Mouse (Mus musculus) c-Kit-positive CD71-positive TER-119-positive erythroid progenitor cells, embryonic 14.5 days (primary cell): ENCODE results near the gene Hmgcs1.
A peak's percentile ranks its signal among the peaks of the same experiment; 100 is the strongest.
"Not testable (repeated sequence)": the region's sequence is repeated elsewhere in the genome, so short reads cannot be mapped to it uniquely, and the experiment has no call there.

ENCODE experiments used
- DNase-seq: peaks from one replicate; pipeline ENCODE4 v3.0.0-alpha.2; 2013; ENCODE audit warnings: low spot score

The Hmgcs1 gene

DNA sequence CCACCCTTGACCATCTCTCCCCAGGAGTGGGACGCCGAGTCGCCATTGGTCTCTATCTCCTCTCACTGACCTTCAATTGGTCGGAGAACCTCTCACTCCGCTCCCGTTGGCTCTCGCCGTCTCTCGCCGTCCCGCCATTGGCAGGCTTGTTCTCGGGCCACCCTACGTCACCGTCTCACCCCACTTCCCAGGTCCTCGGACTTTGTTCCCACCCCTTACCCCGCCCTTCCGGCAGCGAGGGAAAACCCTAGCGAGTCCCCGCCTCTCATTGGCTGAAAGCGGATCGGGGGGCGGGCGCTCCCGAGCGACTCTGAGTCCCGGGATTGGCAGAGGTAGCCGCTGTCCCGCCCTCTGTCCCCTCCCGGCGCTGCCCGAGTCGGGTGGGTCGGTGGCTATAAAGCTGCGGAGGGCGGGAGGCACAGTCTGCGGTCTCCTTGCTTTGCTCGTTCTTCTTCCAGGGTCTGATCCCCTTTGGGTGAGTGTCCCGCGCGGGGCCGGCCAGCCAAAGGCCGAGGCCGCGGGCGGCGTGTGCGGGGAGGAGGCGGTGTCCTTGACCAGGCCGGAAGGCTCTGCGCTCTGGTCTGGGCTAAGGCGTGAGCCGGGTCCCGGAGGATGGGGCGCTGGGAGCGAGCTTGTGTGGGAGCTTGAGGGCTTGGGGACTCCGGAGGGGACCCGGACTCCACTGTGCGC lies at the start of gene Hmgcs1:
Gene Hmgcs1, plus strand, starts transcription at position 341 of the 690 bp plus-strand sequence.
- DNase-seq: peak; percentile 99

DNA sequence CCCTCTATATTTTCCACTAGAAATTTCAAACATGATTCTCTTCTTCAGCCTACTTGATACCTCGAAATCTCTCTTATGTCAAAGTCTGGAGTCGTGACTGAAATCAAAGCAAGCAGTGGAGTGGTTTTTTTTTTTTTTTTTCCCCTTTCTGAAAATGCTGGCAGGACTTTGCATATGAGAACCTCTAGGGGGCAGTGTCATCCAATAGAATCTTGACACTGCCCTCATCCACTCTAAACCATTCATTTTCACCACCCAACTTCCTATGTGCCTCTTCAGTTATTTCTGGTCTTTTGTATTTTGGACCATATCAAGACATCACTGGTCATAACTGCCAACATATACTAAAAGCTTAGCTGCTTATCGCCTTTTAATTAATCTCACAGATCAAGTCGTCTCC lies 49.7 kb upstream of the Hmgcs1 start:
- peak; percentile 30 for DNase-seq

DNA sequence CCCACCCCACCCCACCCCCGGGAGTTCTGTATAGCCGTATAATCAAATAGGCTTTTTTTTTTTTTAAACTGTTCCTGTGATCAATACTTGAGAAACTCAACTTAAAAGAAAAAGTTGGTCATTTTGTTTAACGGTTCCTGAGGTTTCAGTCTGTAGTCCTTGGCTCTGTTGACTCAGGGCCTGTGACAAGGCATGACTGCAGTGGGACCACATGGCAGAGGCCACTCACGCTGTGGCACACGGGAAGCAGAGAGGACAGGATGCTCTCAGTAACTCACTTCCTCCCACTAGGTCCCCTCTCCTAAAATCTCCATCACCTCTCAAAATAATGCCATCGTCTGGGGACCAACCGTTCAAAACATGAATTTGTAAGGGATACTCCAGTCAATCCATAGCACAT lies 49.0 kb upstream of the Hmgcs1 start:
- DNase-seq: no peak

DNA sequence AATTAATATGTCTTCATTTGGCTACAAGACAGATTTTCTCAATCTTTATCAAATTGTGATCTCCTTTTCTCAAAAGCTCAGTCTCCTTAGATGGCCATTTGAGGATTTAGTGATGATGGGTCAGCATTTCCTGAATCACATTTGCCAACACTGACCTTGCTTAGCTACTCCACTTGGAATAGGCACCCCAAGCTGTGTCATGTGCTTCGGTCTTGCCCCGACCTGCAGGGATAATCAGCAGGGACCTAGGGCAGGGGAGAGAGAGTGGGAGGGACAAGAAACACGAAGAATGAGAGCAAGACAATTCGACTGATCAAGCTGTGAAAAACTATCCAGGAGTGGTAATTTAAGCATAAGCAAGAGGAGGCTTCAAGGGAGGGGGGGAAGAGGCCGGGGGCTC lies 45.4 kb upstream of the Hmgcs1 start:
- no peak for DNase-seq

DNA sequence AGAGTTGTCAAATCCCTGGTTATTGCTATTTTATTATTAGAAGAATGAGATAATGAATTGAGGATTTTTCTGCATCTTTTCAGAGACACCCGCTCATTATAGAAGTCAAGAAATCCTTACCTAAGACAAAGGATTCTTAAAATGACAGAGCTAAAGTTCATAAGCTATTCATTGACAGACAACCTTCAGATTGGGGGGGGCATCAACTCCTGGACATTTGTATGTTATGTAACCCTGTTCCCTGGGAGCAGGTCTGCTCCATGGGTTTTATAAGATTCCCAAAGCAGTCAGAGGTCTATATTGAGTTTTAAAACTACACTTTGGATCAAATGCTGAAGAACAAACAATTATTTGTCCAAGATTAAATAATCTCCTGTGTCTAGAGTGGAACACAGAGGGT lies 43.7 kb upstream of the Hmgcs1 start:
- DNase-seq: no peak

DNA sequence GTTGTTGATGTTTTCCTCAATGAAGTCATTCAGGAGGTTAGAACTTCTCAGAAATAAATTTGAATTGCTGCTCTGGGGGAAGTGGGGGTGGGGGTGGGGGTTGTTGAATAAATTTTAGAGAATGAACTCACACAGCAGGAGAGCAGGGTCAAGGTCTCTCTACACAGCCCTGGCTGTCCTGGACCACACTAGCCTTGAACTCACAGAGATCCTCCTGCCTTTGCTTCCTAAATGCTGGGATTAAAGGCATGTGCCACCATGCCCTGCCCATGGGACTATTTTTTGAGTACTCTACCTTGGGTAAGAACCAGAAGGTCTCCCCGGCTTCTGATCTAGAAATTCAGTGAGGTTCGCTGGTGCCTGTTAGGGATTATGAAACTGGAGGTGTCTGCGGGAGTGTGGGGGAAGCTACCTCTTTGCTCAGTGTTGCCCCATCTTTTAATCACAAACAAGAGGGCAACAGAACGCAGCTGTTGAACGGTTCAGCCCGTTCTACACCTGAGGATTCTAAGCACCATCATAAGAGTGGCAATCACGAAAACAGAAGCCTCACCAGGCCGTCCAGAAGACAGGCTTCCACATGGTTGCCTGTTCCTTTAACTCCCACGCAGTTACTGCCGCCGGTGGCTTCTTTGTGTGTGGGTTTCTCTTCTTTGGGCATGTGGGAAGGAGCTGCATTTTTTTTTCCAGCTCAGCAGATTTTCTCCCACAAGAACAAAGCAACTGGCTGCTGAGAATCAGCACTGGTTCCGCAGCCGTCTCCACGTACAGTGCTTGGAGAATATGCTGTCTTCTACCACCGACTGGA lies 41.1 kb upstream of the Hmgcs1 start:
- DNase-seq: no peak

DNA sequence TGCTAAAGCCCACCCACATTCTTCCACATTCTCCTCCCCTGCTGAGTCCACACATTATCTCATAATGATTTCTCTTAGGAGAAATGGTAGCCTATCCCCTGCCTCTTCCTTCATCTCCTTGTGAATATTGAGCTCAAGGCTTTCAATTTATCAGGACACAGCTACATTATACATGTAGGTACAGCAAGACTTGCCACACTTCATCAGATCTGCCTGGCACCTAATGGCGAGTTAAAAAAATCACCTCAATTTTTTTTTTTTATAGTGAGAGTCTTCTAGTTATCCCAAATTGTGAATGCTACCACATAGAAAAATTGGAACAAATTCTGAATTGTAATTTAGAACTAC lies 40.5 kb upstream of the Hmgcs1 start:
- no peak for DNase-seq

DNA sequence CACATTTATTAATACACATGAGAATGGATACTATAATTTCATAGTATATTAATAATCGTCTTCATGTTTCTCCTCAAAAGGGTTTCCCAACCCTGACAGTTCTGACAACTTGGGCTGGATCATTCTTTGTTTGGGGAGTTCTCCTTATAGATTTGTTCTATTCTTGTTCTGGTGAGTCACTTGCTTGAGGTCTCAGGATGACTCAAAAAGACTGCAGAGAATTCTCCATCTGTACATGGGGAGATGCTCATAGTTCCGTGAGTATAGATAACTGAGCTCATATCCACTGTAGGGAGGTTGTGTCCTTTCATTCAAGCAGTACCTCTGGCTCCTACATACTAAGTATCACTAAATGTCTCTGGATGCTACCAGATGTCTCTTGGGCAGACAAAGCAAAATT lies 35.4 kb upstream of the Hmgcs1 start:
- DNase-seq: no peak

DNA sequence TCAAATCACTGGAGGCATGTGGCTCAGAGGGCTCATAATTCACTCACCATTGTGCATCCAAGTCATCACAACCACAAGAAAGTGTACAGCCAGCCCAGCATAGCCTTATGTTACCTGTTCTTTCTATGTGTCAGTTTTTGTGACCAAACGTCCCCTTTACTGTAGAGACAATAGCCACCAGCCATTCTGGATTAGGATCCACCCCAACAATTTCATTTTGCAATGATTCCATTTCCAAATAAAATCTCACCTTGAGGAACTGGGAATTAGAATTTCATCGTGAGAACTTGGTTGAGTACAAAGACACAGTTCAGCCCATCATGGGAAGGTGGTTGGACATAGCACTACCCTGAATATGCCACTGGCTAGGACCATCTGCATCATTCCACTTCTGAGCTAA lies 33.9 kb upstream of the Hmgcs1 start:
- DNase-seq: no peak

DNA sequence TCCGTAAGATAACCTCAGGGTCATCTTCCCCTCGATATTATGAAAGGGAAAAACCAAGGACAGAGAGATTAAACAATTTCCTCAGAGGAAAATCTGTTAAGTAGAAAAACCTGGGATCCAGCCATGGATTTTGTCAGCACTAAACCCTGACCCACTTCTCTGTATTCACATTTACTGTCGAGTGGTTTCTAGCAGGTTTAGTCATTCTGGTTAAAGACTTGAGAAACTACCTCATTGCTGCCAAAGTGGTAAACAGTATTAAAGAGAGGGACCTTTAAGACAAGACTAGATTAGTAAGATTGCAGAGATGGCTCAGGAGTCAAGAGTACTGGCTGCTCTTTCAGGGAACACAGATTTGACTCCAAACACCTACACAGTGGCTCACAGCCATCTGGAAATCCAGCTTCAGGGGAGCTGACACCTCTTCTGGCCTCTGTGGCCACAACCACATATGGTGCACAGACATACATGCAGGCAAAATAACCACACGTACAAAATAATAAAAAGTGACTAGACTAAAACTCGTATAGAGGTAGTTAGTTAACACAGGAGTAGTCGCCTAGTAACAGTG lies 33.2 kb upstream of the Hmgcs1 start:
- DNase-seq: no peak

DNA sequence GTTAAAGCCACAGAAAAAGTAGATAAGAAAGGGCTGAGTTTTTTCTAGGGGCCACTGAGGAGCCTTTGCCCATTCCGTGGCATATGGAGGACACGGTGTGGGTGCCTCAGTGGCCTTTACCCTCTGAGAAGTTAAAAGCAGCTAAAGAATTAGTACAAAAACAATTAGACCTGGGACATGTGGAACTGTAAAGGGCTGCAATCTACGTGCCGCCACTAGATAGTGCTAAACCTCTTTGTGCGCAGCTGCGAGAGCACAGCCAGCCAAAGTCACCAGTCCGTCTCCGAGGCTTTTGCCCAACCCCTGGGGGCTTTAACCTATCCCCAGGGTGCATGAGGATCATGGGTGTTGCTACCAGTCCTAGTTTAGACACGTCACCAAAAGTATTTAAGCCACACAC lies 28.8 kb upstream of the Hmgcs1 start:
- DNase-seq: not testable (repeated sequence)

DNA sequence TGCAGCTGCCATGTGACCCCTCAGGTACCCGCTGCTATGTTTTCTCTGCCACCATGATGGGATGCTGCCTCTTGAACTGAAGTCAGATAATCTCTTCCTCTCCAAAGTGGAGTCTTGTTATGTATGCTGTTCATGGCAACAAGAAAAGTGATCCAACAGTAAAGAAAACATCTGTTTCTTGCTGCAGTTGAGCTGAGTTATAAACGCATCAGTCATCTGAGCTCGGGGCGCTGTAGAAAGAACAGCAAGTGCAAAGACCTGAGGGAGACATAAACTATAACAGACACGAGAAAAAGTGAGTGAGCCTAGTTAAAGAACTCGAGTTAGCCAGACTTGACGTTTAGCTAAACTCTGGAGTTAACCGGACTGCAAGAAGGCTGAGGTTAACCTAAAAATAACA lies 11.4 kb upstream of the Hmgcs1 start:
- no peak for DNase-seq

DNA sequence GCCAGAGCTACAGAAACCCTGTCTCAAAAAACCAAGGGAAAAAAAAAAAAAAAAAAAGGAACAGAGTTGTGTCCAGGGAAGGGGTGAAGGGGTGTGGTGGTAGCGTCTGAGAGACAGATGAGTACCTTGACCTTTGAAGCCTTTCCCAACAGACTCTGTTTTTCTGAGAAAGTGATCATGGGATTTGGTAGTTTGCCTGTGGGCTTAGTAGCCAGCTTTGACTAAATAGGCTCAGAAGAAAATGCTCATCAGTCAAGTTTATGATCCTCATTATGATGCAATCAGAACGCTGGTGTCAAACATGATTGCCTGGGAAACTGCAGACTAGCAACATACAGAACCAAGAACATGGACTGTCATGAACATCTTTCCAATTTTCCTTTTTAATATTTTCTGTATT lies 10.5 kb upstream of the Hmgcs1 start:
- DNase-seq: no peak

DNA sequence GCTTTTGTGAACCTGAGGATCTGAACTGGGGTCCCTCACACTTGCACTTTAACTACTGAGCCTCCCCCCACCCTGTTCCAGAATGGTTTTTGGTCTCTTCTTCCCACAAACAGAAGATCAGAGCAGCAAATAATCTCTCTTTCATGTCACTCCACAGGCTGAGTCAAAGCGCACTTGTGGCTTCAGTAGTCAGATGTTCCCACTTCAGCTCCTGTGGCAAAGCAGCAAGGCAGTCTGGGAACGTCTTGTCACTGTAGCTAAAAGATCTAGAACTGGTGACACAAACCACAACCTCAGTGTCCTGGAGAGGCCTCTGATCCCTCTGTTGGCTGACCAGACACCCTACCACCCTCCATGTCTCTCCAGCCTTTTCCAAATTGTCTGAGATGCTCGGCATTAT lies 9.0 kb upstream of the Hmgcs1 start:
- no peak for DNase-seq

DNA sequence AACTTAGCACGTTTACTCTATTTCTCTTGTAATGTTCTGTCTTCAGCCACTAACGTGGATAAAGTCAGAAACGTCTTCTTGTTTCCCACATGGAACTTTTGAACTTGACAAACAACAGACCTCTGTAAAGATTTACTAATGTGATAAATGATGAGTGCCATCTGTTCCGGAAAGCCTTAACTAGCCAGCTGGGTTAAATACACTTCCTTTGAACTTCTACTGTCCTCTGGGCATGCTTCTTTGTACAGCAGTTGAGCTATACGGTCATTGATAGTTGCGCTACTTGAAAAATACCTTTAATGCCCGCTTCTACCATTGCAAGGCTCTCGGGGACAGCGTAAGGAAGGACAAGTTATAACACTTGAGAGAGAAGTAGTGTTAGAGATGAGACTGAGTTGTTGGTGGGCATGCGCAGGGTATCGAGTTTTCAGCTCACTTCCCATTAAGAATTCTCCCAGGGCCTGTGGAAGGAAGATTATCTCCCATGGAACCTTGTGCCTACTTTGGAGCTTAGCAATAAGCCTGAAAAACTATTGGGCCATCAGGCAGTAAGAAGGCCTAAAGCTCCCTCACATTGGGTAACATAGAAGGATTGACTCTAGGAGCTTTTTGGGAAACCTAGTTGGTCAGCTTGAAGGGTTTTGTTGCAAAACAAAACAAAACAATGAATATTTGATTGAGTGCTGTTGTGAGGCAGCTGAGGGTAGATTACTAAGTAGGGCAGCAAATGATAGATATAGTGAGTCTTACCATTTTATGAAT lies 5.6 kb upstream of the Hmgcs1 start:
- DNase-seq: no peak

DNA sequence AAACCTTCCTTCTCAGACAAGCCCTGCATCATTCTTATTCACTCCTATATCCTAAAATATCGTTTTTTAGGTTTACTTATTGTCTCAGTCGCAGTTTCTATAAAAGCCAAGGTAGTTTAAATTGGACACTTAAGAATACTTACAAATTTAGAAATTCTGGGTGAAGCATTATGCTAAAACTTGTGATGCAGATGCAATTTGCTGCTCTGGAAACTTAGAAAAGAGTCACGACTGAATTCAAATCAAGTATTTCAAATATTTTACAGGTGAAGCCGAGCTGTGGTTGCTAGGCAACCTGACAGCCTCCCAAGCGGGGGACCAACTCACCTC lies 505 bp upstream of the Hmgcs1 start:
- no peak for DNase-seq

DNA sequence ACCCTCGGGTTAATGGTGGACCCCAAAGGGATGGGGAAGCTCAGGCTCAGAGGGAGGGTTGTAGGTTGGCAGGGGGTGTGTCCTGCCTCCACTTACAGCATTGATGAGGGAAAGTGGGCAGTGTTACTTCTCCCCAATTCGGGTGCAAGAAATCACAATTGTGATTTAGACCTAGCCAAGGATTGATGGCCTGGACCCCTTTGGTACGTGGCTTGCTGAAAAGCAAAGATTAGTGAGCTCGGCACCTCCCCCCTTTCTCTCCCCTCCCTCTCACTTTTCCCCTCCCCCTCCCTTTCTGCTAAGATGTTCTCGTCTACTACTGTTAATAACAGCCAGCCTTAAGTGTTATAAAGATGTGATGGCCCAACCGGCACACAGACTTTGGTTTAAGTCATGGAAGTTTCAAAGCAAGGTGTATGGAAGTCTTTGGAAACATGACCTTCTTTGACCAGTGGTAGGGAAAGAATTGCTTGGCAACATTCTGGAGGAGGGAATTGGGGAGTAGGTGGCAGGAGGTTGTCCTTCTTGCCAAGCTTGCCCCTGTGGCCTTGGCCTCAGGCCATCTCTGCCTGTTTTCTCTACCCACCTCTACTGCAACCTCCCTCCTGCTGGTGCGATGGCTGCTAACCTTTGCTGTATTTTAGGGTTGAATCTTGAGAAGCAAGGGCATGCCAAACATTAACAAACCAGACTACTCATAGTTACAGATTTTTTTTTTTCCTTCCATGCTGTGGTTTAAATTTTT lies 869 bp downstream of the Hmgcs1 start:
- DNase-seq: no peak

DNA sequence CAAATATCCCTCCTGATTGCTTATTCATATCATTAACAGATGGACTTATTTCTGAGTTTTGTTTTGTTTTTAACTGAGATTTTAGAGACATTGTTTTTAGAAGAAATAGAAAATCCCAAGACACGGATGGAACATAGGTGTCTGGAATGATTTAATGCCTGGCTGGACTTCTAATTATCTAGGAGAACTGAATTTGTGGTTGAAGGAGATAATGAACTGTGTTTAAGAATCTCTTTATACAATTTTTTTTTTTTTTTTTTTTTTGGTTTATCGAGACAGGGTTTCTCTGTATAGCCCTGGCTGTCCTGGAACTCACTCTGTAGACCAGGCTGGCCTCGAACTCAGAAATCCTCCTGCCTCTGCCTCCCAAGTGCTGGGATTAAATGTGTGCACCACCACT lies 1.8 kb downstream of the Hmgcs1 start:
- DNase-seq: not testable (repeated sequence)

DNA sequence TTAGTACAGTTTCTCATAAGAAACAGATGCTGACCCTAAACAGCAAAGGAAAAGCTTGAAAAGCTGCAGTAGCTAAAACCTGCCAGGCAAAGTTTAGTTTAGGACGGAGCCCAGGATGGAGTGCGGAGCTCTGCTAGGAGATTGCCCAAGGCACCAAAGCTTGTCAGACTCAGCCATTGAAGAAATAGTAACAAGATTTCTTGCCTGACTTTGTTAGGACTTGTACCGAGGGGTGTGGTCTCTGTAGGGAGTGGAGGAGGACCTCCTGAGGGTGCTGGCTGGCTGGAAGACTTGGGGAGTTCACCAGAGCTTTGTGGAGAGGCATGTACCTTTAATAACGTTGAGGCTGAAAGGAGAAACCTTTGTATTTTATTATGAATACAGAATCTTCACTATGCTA lies 5.5 kb downstream of the Hmgcs1 start:
- DNase-seq: no peak

DNA sequence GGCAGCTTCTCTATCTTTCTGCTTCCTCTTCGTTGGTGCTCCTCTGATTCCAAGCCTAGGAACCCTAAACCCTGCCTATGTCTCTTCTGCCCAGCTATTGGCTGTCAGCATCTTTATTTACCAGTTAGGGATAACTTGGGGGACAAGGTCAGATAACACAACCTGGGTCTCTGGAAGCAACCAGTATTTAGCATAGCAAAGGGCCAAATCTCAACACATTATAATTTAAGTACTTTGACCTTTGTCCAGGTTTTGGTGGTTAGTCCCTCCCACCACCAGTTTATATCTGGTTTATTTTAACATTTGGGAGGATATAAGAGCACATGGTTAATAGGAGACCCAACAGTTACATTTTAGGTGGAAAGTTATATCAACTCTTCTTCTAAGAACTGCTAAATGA lies 6.3 kb downstream of the Hmgcs1 start:
- no peak for DNase-seq

DNA sequence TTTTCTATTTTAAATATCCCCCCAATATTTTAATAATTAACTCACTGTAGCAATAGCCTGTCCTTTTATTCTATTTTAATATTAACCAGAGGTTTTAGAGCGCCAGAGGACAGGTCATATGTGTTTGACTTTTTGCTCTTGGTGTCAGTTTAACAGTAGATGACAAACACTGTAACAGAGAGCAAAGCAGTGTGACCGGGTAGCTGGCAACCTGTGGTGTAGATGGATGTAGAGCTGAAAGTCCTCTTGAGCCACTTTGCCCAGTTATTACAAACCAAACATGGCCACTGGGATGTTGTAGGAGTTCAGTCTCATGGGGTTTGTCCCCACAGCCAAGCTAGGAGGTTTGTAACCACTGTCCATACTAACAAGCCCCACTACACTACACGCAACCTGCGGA lies 8.3 kb downstream of the Hmgcs1 start:
- DNase-seq: no peak

DNA sequence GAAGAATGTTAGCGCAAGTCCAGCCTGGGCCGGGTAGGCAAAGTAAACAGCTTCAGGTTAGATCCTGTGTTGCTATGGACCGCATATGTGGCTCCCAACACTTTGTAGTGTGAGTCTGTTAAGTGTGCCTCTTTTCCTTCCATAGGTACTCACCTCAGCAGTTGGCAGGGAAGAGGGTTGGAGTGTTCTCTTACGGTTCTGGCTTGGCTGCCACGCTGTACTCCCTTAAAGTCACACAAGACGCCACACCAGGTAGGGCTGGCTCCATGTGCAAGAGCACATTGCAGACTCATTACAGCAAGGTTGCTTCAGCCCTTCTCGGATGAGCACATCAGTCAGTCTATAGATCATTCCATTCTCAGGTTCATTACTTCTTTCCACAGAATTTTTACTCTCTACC lies 14.1 kb downstream of the Hmgcs1 start:
- no peak for DNase-seq
